Mouse (Mus musculus) thymus, postnatal 10 days (tissue): ENCODE results near the gene Kcnma1.
A peak's percentile ranks its signal among the peaks of the same experiment; 100 is the strongest.

Source experiments
- DNase-seq, 2 experiments: peaks; one replicate each; pipeline ENCODE4 v3.0.0; 2021; ENCODE audit warnings: low spot score in 2 of 2

Kcnma1 gene

GRCm38 (mm10) chr14:23300443-23300842 is 713.8 kb downstream of the Kcnma1 start:
- DNase-seq: no peak

- DNase-seq: no peak
Observed at GRCm38 (mm10) chr14:23290634-23291033, 723.7 kb downstream of the Kcnma1 start.

- DNase-seq: peak in 1 of 2 experiments; percentile 3
Observed at GRCm38 (mm10) chr14:23266554-23267309, 747.6 kb downstream of the Kcnma1 start.

- DNase-seq: no peak
Observed at GRCm38 (mm10) chr14:23253154-23253553, 761.1 kb downstream of the Kcnma1 start.

GRCm38 (mm10) chr14:23244446-23244845 is 769.8 kb downstream of the Kcnma1 start:
- no peak for DNase-seq

- no peak for DNase-seq
Observed at GRCm38 (mm10) chr14:23243857-23244256, 770.4 kb downstream of the Kcnma1 start.
